Mouse (Mus musculus) CH12.LX (cell line): ENCODE results near the gene Etnppl. TPM values are rescaled to one million over a fixed set of nuclear protein-coding genes. Genes with fewer than 3 reads are reported as not detected.

Experiments used
- DNase-seq: peaks from one replicate; pipeline ENCODE4 v3.0.0-alpha.2; 2013; ENCODE audit errors: extremely low read depth
- H3K27ac ChIP-seq: 2 replicates; pipeline ENCODE4 v1.5.1; 2012; ENCODE audit warnings: low read depth, mild to moderate bottlenecking, control low read depth, moderate library complexity; ENCODE audit not compliant: insufficient read depth
- H3K27me3 ChIP-seq: replicated peaks from 2 replicates; pipeline ENCODE3; 2012; ENCODE audit warnings: inconsistent platforms
- H3K36me3 ChIP-seq, 2 experiments: replicated peaks in 1 of 2; 2 replicates each; pipeline versions ENCODE3 to v1.6.1; 2012; ENCODE audit warnings: inconsistent platforms in 1 of 2, low read length in 1 of 2, mild to moderate bottlenecking in 1 of 2, mixed read lengths in 1 of 2, moderate library complexity in 1 of 2; ENCODE audit not compliant: control insufficient read depth in 1 of 2, insufficient read depth in 1 of 2
- H3K4me1 ChIP-seq, 2 experiments: 2 replicates each; pipeline ENCODE4 v1.6.1; 2012; ENCODE audit warnings: inconsistent platforms in 1 of 2, moderate library complexity in 1 of 2; ENCODE audit not compliant: insufficient read depth in 2 of 2, control insufficient read depth in 1 of 2
- H3K4me2 ChIP-seq: 2 replicates; pipeline ENCODE4 v1.6.1; 2012; ENCODE audit warnings: low read depth, mild to moderate bottlenecking, control low read depth; ENCODE audit not compliant: poor library complexity, insufficient read depth, severe bottlenecking
- H3K4me3 ChIP-seq, 3 experiments: fragments of 150-350 bp in 1 of 3; sonication (generic) in 1 of 3; replicated peaks in 1 of 3; 2 replicates each; pipeline versions ENCODE3 to v1.5.1; 2011 to 2012; ENCODE audit warnings: low read depth in 2 of 3, low read length in 2 of 3, mild to moderate bottlenecking in 2 of 3, moderate library complexity in 2 of 3, control low read depth in 1 of 3, improper control_type of control experiment in 1 of 3, inconsistent platforms in 1 of 3, mixed read lengths in 1 of 3; ENCODE audit not compliant: poor library complexity in 1 of 3
- H3K79me2 ChIP-seq: replicated peaks from 2 replicates; pipeline ENCODE4 v1.6.1; 2012; ENCODE audit warnings: mild to moderate bottlenecking, moderate library complexity; ENCODE audit not compliant: control insufficient read depth, poor library complexity, insufficient read depth, severe bottlenecking; ENCODE audit errors: extremely low read depth
- H3K9ac ChIP-seq: 2 replicates; pipeline ENCODE4 v1.6.1; 2012; ENCODE audit warnings: low read depth, mild to moderate bottlenecking, control low read depth, moderate library complexity; ENCODE audit not compliant: insufficient read depth
- H3K9me3 ChIP-seq: replicated peaks from 2 replicates; pipeline ENCODE3; 2012; ENCODE audit warnings: low read length, inconsistent platforms, mixed read lengths
- CTCF ChIP-seq, 2 experiments: IDR thresholded peaks in 1 of 2; conservative IDR thresholded peaks in 1 of 2; 2 replicates each; pipeline ENCODE4 v1.5.1; 2011 to 2012; ENCODE audit warnings: low read depth in 2 of 2, low read length in 2 of 2, improper control_type of control experiment in 1 of 2, inconsistent platforms in 1 of 2, mild to moderate bottlenecking in 1 of 2, moderate library complexity in 1 of 2
- E2F4 ChIP-seq: IDR thresholded peaks from 2 replicates; pipeline ENCODE4 v1.6.1; 2011; ENCODE audit warnings: low read depth, low read length, improper control_type of control experiment; ENCODE audit not compliant: insufficient replicate concordance
- ELF1 ChIP-seq: IDR thresholded peaks from 2 replicates; pipeline ENCODE4 v1.6.1; 2014; ENCODE audit warnings: low read depth, mild to moderate bottlenecking, inconsistent platforms, low read length, improper control_type of control experiment
- EP300 ChIP-seq: IDR thresholded peaks from 2 replicates; pipeline ENCODE4 v1.6.1; 2011; ENCODE audit warnings: low read length, improper control_type of control experiment
- ETS1 ChIP-seq: conservative IDR thresholded peaks from 2 replicates; pipeline ENCODE4 v1.6.1; 2012; ENCODE audit warnings: low read depth, mild to moderate bottlenecking, inconsistent platforms, low read length, improper control_type of control experiment, moderate library complexity
- IRF4 ChIP-seq: IDR thresholded peaks from 2 replicates; pipeline ENCODE4 v1.6.1; 2014; ENCODE audit warnings: low read depth, mild to moderate bottlenecking, inconsistent platforms, low read length, improper control_type of control experiment
- JUND ChIP-seq: conservative IDR thresholded peaks from 2 replicates; pipeline ENCODE4 v1.6.1; 2011; ENCODE audit warnings: low read depth, low read length, improper control_type of control experiment
- KAT2A ChIP-seq: IDR thresholded peaks from 2 replicates; pipeline ENCODE4 v1.6.1; 2012; ENCODE audit warnings: low read length, improper control_type of control experiment, inconsistent platforms; ENCODE audit not compliant: insufficient replicate concordance
- MAFK ChIP-seq: IDR thresholded peaks from 2 replicates; pipeline ENCODE4 v1.6.1; 2011; ENCODE audit warnings: low read length, improper control_type of control experiment; ENCODE audit not compliant: insufficient replicate concordance
- MAX ChIP-seq: IDR thresholded peaks from 2 replicates; pipeline ENCODE4 v1.6.1; 2011; ENCODE audit warnings: low read length, improper control_type of control experiment
- NELFE ChIP-seq: IDR thresholded peaks from 2 replicates; pipeline ENCODE4 v1.6.1; 2011; ENCODE audit warnings: low read depth, low read length, improper control_type of control experiment
- NRF1 ChIP-seq: IDR thresholded peaks from 2 replicates; pipeline ENCODE4 v1.6.1; 2014; ENCODE audit warnings: low read depth, mild to moderate bottlenecking, inconsistent platforms, low read length, improper control_type of control experiment, moderate library complexity
- PAX5 ChIP-seq: IDR thresholded peaks from 2 replicates; pipeline ENCODE4 v1.6.1; 2012; ENCODE audit warnings: low read length, inconsistent platforms, mixed read lengths
- POLR2A ChIP-seq: IDR thresholded peaks from 2 replicates; pipeline ENCODE4 v1.6.1; 2011; ENCODE audit warnings: low read depth, mild to moderate bottlenecking, improper control_type of control experiment, low read length
- POLR2AphosphoS2 ChIP-seq: IDR thresholded peaks from 2 replicates; pipeline ENCODE4 v1.6.1; 2011; ENCODE audit warnings: low read depth, low read length, improper control_type of control experiment
- RAD21 ChIP-seq: IDR thresholded peaks from 2 replicates; pipeline ENCODE4 v1.6.1; 2011; ENCODE audit warnings: low read depth, mild to moderate bottlenecking, low read length, improper control_type of control experiment, moderate library complexity
- RCOR1 ChIP-seq: conservative IDR thresholded peaks from 2 replicates; pipeline ENCODE4 v1.6.1; 2012; ENCODE audit warnings: low read depth, mild to moderate bottlenecking, inconsistent platforms, low read length, improper control_type of control experiment
- SIN3A ChIP-seq: IDR thresholded peaks from 2 replicates; pipeline ENCODE4 v1.6.1; 2012; ENCODE audit warnings: low read length, improper control_type of control experiment, inconsistent platforms
- TBP ChIP-seq: conservative IDR thresholded peaks from 2 replicates; pipeline ENCODE4 v1.6.1; 2011; ENCODE audit warnings: low read depth, low read length, improper control_type of control experiment
- UBTF ChIP-seq: IDR thresholded peaks from 2 replicates; pipeline ENCODE4 v1.6.1; 2012; ENCODE audit warnings: low read depth, mild to moderate bottlenecking, inconsistent platforms, low read length, improper control_type of control experiment, moderate library complexity
- USF1 ChIP-seq: IDR thresholded peaks from 2 replicates; pipeline ENCODE4 v1.6.1; 2014; ENCODE audit warnings: low read depth, mild to moderate bottlenecking, inconsistent platforms, low read length, improper control_type of control experiment
- ZC3H11A ChIP-seq: IDR thresholded peaks from 2 replicates; pipeline ENCODE4 v1.6.1; 2012; ENCODE audit warnings: low read depth, mild to moderate bottlenecking, inconsistent platforms, low read length, improper control_type of control experiment
- ZKSCAN1 ChIP-seq: IDR thresholded peaks from 2 replicates; pipeline ENCODE4 v1.6.1; 2012; ENCODE audit warnings: low read depth, inconsistent platforms, low read length, improper control_type of control experiment, borderline replicate concordance
- dilution Hi-C: fragments of 300-500 bp; cut with MboI; formaldehyde crosslinking; loops from 2 replicates; pipeline ENCODE4 v1.14.3; 2020; ENCODE audit warnings: low sequenced_read_pairs; ENCODE audit not compliant: extremely low pct_unique_long_range_greater_than_20kb, extremely low pct_ligation_motif_present
- in situ Hi-C: fragments of 300-500 bp; cut with MboI; formaldehyde crosslinking; loops from 3 replicates; pipeline ENCODE4 v1.14.3; 2019; ENCODE audit warnings: low sequenced_read_pairs, low pct_ligation_motif_present, low pct_unique_long_range_greater_than_20kb, mixed read lengths
- polyA plus RNA-seq: library from polyadenylated mRNA; unstranded; fragments of >175 nt; gene quantifications from 2 replicates; pipeline ENCODE4 v1.2.1, GENCODE M21; 2012; ENCODE audit warnings: low read depth; ENCODE audit not compliant: insufficient read length
- total RNA-seq, 2 experiments: library from RNA; depleted of rRNA; stranded (reverse); fragments of 300-350 nt in 1 of 2; fragments of >200 nt in 1 of 2; gene quantifications; 2 replicates each; pipeline ENCODE4 v1.2.3; 2012 to 2014

Etnppl gene
- total and polyA plus RNA-seq, 3 experiments, result not detected

DNA sequence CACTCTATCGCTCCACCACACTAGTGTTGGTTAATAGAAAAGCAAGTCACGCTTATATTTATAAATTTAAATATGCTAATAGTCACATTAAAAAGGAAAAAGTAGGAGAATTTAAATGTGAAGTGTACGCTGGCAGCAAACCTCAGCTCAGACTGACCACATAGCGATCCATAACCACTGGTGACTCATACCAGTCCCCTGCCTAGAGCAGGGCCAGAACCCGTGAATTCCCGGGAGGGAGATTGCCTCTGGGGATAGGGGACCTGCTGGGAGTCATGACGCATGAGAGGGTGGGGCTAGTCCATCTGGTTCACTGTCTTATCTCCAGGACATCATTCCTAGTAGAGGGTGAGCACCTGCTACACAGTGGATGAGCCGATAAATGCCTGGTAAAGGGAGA, 1.6 kb upstream of the Etnppl start (continued):
- no peak for TF ChIP-seq RAD21
- TF ChIP-seq CTCF (conservative IDR thresholded peaks at IDR 0.05 in 1 of 2, IDR thresholded peaks at IDR 0.05 in 1 of 2; ENCODE audit: low read depth in 2 of 2, low read length in 2 of 2), result no peak
- TF ChIP-seq E2F4, result no peak
- TF ChIP-seq RCOR1, result 0 out of 2 replicates have a peak, but pooled peaks have one; percentile 35
- no peak for TF ChIP-seq SIN3A
- no peak for TF ChIP-seq POLR2A
- TF ChIP-seq ZC3H11A, result no peak
- TF ChIP-seq ETS1, result no peak
- TF ChIP-seq, all 38 proteins: peak for 6

DNA sequence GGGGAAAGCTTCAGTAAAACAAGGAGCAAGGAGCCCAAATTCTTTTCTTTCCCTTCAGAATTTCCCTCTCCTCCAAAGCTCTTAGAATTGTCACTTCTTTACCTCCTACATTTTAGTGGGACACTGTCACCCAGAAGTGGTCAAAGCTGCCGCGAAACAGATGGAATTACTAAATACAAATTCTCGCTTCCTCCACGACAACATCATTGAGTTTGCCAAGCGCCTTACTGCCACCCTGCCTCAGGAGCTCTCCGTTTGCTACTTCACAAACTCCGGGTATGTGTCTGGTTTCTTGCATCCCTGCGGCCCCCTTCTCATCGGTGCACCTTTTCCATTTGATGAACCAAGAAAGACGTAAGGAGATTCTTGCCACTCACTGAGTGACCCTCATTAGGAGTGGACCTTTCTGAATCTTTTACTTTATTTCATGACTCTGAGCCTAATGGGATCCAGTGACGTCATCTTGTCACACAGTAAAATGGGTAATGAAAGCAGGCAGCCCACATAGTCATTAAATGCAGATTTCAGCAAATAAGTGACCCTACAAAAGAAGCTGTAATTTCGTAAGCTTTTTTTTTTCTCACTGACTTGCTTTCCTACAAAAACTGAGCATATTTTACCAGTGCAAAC, 3.4 kb downstream of the Etnppl start:
- DNase-seq, result no peak
- dilution Hi-C loops (no loop called here), in situ Hi-C loops (no loop called here)
- no peak overlapping the region for H3K4me3 ChIP-seq
- H3K79me2 ChIP-seq, result no peaks in the 10 kb centered on the region
- H3K27me3 ChIP-seq, result no peaks in the 10 kb centered on the region
- no peak overlapping the region for H3K27ac ChIP-seq
- H3K9me3 ChIP-seq, result no peaks in the 10 kb centered on the region
- peaks cover 3 to 7% of the 10 kb centered on the region in 2 experiments; a peak in 2 of 4 replicates for H3K4me1 ChIP-seq
- H3K9ac ChIP-seq, result no peak overlapping the region
- H3K36me3 ChIP-seq, result no peaks in the 10 kb centered on the region
- TF ChIP-seq IRF4 (no peak), PAX5 (no peak), JUND (no peak), UBTF (no peak), TBP (no peak), MAFK (no peak), NELFE (no peak), EP300 (no peak), MAX (no peak), ELF1 (no peak), NRF1 (no peak), ZC3H11A (no peak), POLR2AphosphoS2 (no peak), KAT2A (no peak), ZKSCAN1 (no peak), USF1 (no peak)
- H3K4me2 ChIP-seq, result peak overlapping the region; percentile 77; the same call in 1 of the 2 replicates
